In genomic region chr7:48782432-48782831, GRCm38 (mm10) we compare ENCODE assay signal across 12 mouse cellular contexts.
"Had no signal": no experiment of that assay in that cellular context is flagged by ENCODE, and none has a peak within 500 bp of the region (broad histone marks: within the 10 kb centered on the region; RNA-seq: fewer than 3 reads in every experiment).

No protein-coding gene starts in this region.

- DNase-seq: retina, postnatal 1 day; right cerebral cortex, adult 18-20 months; right cerebral cortex, postnatal 14 days; right cerebral cortex, postnatal 25 days; right cerebral cortex, postnatal 4 days; spleen, adult 18-20 months; thymus, adult 18-20 months; thymus, adult 2 months; thymus, postnatal 14 days; thymus, postnatal 25 days; thymus, postnatal 36 days; thymus, postnatal 4 days had no signal
